Mouse (Mus musculus) embryonic facial prominence, embryonic 12.5 days (tissue): ENCODE results near the gene Cd5. TPM values are rescaled to one million over a fixed set of nuclear protein-coding genes. Genes with fewer than 3 reads are reported as not detected.

Experiments used
- ATAC-seq: fragments of 200-750 bp; cut with Nextera tagmentation; 2 replicates; pipeline ENCODE4 v1.8.0; 2017; ENCODE audit not compliant: insufficient number of reproducible peaks, insufficient read depth, low FRiP score, low TSS enrichment
- H3K27ac ChIP-seq: fragments of 300-500 bp; sonication (generic); 2 replicates; pipeline ENCODE4 v1.5.1; 2016; ENCODE audit warnings: mild to moderate bottlenecking
- H3K27me3 ChIP-seq: fragments of 300-500 bp; sonication (generic); 2 replicates; pipeline ENCODE4 v1.6.1; 2016; ENCODE audit warnings: mild to moderate bottlenecking, moderate library complexity
- H3K36me3 ChIP-seq: fragments of 300-500 bp; sonication (generic); 2 replicates; pipeline ENCODE4 v1.6.1; 2016; ENCODE audit warnings: mild to moderate bottlenecking
- H3K4me1 ChIP-seq: fragments of 300-500 bp; sonication (generic); 2 replicates; pipeline ENCODE4 v1.6.1; 2016
- H3K4me2 ChIP-seq: fragments of 300-500 bp; sonication (generic); replicated peaks from 2 replicates; pipeline ENCODE4 v1.6.1; 2016; ENCODE audit warnings: mild to moderate bottlenecking, moderate library complexity
- H3K4me3 ChIP-seq: fragments of 300-500 bp; sonication (generic); 2 replicates; pipeline ENCODE4 v1.5.1; 2016; ENCODE audit warnings: mild to moderate bottlenecking
- H3K9ac ChIP-seq: fragments of 300-500 bp; sonication (generic); 2 replicates; pipeline ENCODE4 v1.6.1; 2016; ENCODE audit warnings: mild to moderate bottlenecking, moderate library complexity
- H3K9me3 ChIP-seq: fragments of 300-500 bp; sonication (generic); 2 replicates; pipeline ENCODE4 v1.6.1; 2016; ENCODE audit warnings: mild to moderate bottlenecking, moderate library complexity
- WGBS: fragments of 180-500 bp; shearing (Covaris S2); methylation state at CpG from one replicate; pipeline ENCODE4 v1.1.7; 2016; 5-methylcytosine and 5-hydroxymethylcytosine counted together
- polyA plus RNA-seq: library from polyadenylated mRNA; unstranded; fragments of >200 nt; fragmentation: Nextera tagmentation; extraction: Ambion mirVana; gene quantifications from 2 replicates; pipeline ENCODE4 v1.2.1, GENCODE M21; 2016

Gene Cd5
- polyA plus RNA-seq, 1 experiment from 2014 or later = 0.27 TPM

DNA sequence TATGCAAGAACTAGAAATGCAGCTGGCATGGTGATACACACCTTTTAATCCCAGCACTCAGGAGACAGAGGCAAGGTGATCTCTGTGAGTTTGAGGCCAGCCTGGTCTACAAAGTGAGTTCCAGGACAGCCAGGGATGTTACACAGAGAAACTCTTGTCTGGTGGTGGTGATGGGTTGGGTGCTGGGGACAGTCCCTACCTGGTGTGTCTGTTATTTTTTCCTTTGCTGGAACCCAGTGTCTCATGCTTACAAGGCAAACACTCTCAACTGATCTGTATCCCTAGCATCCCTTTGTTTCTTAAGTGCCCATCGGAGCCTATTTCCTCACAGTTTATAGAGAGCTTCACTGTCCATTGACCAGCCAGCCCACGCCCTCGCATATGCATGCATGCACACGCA lies 1.1 kb upstream of the Cd5 start:
- no peak overlapping the region for H3K9ac ChIP-seq
- H3K4me1 ChIP-seq = peaks cover 3% of the 10 kb centered on the region; the same call in 1 of the 2 replicates
- no peak overlapping the region for H3K4me3 ChIP-seq
- H3K27me3 ChIP-seq = no peaks in the 10 kb centered on the region
- no peak for ATAC-seq
- no peaks in the 10 kb centered on the region for H3K36me3 ChIP-seq
- no peaks in the 10 kb centered on the region for H3K9me3 ChIP-seq
- no peak overlapping the region for H3K4me2 ChIP-seq
- 97% methylated on average over 4 of the region's 4 CpGs for WGBS
- H3K27ac ChIP-seq = no peak overlapping the region

DNA sequence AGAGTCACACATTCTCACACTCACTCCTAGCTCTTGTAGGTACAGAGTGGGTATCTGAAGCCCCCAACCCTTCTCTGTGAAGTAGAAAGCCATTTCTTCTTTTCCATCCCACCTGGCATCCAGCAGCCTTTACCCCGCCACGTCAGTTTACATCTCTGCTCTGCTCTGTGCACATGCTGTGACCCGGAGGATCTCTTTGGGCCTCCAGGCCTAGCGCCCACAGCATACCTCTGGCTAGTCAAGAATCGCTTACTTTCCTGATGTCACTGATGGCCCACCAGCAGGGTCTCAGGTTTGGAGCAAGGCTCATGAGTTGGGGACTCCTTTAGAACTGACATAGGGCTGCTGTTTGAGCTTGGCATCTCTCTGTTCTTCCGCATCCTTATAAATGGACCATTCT lies 764 bp downstream of the Cd5 start:
- Histone ChIP-seq H3K9me3 (no peaks in the 10 kb centered on the region), H3K4me3 (no peak overlapping the region), H3K27ac (no peak overlapping the region), H3K4me2 (no peak overlapping the region), H3K9ac (no peak overlapping the region), H3K36me3 (no peaks in the 10 kb centered on the region), H3K4me1 (peaks cover 3% of the 10 kb centered on the region; the same call in 1 of the 2 replicates), H3K27me3 (no peaks in the 10 kb centered on the region)
- 87% methylated on average over 6 of the region's 6 CpGs for WGBS
- no peak for ATAC-seq

DNA sequence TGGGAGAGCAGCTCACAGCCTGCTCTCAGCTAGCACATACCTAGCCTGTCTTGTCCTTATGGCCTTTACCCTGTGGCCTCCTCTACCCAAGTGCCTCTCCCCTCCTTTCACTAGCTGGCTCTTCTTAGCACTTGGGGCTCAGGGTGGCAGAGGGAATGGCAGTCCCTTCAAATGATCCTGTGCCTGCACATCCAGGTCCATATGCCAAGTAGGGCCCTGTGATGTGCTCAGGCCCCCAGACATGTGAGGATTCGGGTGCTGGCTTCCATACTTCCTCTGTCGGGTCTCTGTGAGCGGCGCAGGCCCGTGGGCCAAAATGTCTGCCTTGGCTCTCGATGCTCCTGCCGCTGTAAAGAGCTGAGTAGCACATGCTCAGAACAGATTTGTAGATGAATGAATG lies 2.9 kb downstream of the Cd5 start:
- no peaks in the 10 kb centered on the region for H3K36me3 ChIP-seq
- H3K9me3 ChIP-seq = no peaks in the 10 kb centered on the region
- H3K27ac ChIP-seq = no peak overlapping the region
- H3K4me2 ChIP-seq = no peak overlapping the region
- WGBS = 94% methylated on average over 7 of the region's 7 CpGs
- ATAC-seq = no peak
- H3K4me1 ChIP-seq = peaks cover 2% of the 10 kb centered on the region; the same call in 1 of the 2 replicates
- no peak overlapping the region for H3K4me3 ChIP-seq
- no peaks in the 10 kb centered on the region for H3K27me3 ChIP-seq
- no peak overlapping the region for H3K9ac ChIP-seq

DNA sequence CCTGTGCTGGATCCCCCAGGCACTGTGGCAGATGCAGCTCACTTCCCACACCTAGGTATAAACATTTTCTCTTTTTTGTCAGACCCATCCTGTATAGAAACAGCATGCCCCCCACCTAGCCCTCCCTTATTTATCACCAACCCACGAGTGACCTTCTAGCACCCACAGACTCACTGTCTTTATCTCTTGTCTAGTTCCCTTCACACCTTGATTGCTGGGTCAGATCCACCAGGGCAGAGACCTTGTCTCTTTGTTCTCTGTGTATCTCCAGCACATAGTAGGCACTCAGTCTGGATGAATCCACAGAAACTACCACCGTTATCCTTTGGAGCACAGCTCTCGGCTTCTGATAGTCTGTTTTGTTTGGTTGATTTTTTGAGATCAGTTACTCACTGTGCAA lies 3.7 kb downstream of the Cd5 start:
- no peak overlapping the region for H3K4me3 ChIP-seq
- no peaks in the 10 kb centered on the region for H3K27me3 ChIP-seq
- H3K4me1 ChIP-seq = no peaks in the 10 kb centered on the region
- H3K9ac ChIP-seq = no peak overlapping the region
- no peaks in the 10 kb centered on the region for H3K9me3 ChIP-seq
- WGBS = 90% methylated on average over 3 of the region's 3 CpGs
- ATAC-seq = no peak
- H3K27ac ChIP-seq = no peak overlapping the region
- no peak overlapping the region for H3K4me2 ChIP-seq
- H3K36me3 ChIP-seq = no peaks in the 10 kb centered on the region

DNA sequence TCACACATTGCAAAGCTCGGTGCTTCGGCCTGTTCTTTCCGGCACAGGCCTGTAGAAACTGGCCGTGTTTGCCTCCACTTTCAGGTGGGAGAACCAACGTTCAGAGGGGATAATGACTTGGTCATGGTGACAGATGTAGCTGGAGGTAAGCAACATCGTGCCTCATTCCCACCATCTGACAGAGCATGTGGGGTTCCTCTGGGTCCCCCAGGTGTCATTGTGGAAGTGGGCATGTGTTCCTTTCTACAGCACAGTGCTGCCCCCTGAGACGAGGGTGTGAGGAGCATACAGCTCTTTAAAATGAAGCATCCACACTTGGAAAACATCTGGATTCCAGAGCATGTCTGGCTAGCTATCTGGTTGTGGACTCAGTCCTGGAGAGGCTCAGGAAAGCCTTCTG lies 4.2 kb downstream of the Cd5 start:
- Histone ChIP-seq H3K9me3 (no peaks in the 10 kb centered on the region), H3K9ac (no peak overlapping the region), H3K4me1 (no peaks in the 10 kb centered on the region), H3K27me3 (no peaks in the 10 kb centered on the region), H3K4me2 (no peak overlapping the region), H3K4me3 (no peak overlapping the region), H3K36me3 (no peaks in the 10 kb centered on the region), H3K27ac (no peak overlapping the region)
- 80% methylated on average over 7 of the region's 7 CpGs for WGBS
- no peak for ATAC-seq

DNA sequence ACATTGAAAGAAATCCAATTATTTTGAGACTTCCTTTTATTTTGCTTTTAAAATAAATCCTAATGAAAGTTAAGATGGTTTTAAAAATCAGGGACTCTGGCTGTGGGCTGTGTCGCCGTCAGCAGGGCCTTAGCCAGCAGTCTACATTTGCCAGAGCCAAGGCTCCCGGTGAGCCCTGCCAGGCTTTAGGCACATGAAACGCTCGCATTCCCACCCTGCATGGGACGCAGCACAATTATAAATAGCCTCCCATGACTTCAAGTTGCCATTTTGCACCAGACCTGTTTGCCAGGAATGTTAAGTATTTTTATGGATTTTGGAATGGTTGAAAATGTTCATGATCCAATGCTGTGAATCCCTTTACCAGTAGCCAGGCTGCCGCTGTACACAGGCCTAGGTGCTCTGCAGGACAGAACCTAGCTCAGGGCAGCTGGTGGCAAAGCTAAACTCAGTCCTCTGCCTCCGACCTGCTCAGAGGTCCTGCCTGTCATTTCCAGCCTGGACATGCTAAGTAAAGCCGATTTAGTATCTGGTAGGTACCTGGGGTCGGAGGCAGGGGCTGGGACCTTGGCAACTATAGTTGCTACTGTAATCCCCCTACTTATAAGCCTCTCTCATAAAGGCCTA lies 5.2 kb downstream of the Cd5 start:
- Histone ChIP-seq H3K4me2 (no peak overlapping the region), H3K36me3 (no peaks in the 10 kb centered on the region), H3K9me3 (no peaks in the 10 kb centered on the region), H3K4me3 (no peak overlapping the region), H3K4me1 (no peaks in the 10 kb centered on the region), H3K9ac (no peak overlapping the region), H3K27me3 (no peaks in the 10 kb centered on the region), H3K27ac (no peak overlapping the region)
- 84% methylated on average over 10 of the region's 10 CpGs for WGBS
- no peak for ATAC-seq

DNA sequence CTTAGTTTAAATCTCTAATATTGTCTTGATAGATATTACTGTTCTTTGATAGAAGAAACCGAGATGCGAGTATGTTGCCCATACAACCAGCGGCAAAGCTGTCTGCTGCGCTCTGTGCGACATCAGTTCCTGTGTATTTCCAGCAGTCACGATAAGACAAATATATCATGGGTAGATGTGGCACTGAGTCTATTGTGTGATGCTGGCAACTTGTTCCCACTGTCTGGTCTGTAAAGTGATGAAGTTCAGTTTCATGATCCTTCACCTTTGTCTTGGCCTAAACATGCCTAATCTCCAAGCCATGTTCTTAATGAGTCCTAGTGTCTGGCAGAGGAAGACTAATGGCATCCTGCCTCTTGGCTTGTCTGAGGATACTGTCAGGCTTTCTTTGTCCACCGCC lies 6.1 kb downstream of the Cd5 start:
- H3K27ac ChIP-seq = no peak overlapping the region
- no peaks in the 10 kb centered on the region for H3K36me3 ChIP-seq
- 92% methylated on average over 7 of the region's 7 CpGs for WGBS
- no peaks in the 10 kb centered on the region for H3K27me3 ChIP-seq
- H3K9ac ChIP-seq = no peak overlapping the region
- H3K9me3 ChIP-seq = no peaks in the 10 kb centered on the region
- no peak overlapping the region for H3K4me3 ChIP-seq
- no peak for ATAC-seq
- H3K4me1 ChIP-seq = no peaks in the 10 kb centered on the region
- no peak overlapping the region for H3K4me2 ChIP-seq

DNA sequence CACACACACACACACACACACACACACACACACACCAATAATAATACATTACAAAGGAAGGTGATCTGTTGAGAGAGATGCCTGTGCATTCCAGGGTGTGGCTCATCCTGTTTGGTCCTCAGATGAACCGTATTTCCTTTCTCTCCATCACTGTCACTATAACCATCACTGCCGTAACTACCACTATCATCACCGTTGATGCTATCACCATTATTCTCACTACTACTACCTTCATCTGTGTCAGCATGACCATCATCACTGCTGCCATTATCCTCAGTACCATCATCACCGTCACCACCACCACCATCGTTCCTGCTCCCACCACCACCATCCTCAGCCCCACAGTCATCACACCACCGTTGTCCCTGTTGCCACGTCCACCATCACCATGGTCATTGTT lies 6.8 kb downstream of the Cd5 start:
- no peak overlapping the region for H3K4me2 ChIP-seq
- no peak for ATAC-seq
- H3K27ac ChIP-seq = no peak overlapping the region
- no peaks in the 10 kb centered on the region for H3K27me3 ChIP-seq
- no peaks in the 10 kb centered on the region for H3K9me3 ChIP-seq
- 93% methylated on average over 7 of the region's 7 CpGs for WGBS
- H3K4me3 ChIP-seq = no peak overlapping the region
- no peaks in the 10 kb centered on the region for H3K4me1 ChIP-seq
- no peaks in the 10 kb centered on the region for H3K36me3 ChIP-seq
- H3K9ac ChIP-seq = no peak overlapping the region

DNA sequence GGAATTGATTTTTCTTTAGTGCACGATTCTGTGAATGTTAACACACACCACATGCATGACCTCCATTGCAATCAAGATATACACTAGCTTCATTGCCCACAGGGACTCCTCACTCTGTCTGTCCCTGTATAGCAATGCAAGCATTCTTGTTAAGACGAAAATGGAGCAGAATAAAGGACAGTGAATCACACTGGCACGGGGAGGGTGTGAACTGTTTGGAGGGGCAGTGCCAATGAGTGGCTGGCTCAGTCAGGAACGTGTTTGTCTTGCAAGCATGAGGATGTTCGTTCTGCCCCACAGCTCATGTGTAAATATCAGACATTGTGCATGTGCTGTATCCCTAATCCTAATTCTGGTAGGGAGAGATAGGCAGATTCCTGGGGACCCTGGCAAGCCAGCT lies 8.3 kb downstream of the Cd5 start:
- 69% methylated on average over 5 of the region's 5 CpGs for WGBS
- Histone ChIP-seq H3K36me3 (no peaks in the 10 kb centered on the region), H3K27me3 (no peaks in the 10 kb centered on the region), H3K4me3 (no peak overlapping the region), H3K4me2 (no peak overlapping the region), H3K9ac (no peak overlapping the region), H3K4me1 (no peaks in the 10 kb centered on the region), H3K9me3 (no peaks in the 10 kb centered on the region), H3K27ac (no peak overlapping the region)
- no peak for ATAC-seq

DNA sequence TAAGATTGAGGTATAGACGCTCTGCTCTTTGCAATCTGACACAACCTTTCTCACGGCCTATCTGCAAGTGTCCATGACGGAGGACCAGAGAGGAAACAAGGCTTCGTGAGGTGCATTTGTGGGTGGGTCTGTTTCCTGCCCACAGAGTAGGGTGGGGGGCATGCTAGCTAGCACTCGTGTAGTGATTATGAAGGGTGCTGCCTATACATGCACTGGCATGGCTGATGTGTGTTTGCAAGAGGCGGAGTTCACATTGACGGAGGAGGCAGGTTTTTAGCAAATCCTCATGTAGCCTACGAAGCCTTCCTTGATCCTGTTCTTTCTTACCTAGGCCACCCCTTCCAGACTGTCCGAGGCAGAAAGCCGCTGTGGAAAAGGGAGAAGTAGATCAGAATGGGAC lies 8.9 kb downstream of the Cd5 start:
- ATAC-seq = peak; percentile 44; the same call in 1 of the 2 replicates
- Histone ChIP-seq H3K9me3 (no peaks in the 10 kb centered on the region), H3K27ac (no peak overlapping the region), H3K36me3 (no peaks in the 10 kb centered on the region), H3K4me2 (no peak overlapping the region), H3K27me3 (no peaks in the 10 kb centered on the region), H3K9ac (no peak overlapping the region), H3K4me1 (no peaks in the 10 kb centered on the region), H3K4me3 (no peak overlapping the region)
- 88% methylated on average over 10 of the region's 10 CpGs for WGBS

DNA sequence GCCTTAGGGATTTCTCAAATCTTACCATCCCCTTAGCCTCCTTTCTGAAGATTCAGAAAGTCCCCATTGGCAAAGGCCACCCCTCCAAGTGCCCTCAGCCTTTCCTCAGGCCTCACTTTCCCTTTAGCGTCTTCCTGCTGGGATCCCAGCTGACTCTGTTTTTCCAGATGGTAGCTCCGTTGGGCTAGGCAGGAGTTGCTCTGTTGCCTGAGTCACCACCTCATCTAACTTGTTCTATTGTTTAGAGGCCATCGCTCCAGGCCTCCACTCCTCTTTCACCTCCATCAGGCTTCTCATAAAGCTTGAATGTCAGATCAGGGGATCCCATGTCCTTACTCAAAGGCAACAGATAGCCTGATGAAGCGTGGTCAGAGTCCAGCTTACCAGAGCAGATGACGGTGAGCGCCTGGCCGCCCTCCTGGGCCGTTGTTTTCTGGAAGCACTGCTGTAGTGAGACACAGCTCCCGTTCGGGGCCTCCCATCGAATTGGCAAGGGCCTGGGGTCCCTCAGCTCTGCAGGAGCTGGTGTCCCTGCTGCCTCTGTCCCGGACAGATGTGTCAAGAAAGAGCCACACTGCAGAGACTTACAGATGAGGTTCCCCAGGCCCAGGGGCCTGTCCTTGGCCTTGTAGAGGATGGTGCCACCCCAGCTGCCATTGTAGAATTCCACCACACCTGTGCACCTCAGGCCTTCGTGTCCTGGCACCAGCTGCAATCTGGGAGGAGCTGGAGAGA lies 14.0 kb downstream of the Cd5 start:
- Histone ChIP-seq H3K27ac (no peak overlapping the region), H3K9ac (no peak overlapping the region), H3K36me3 (no peaks in the 10 kb centered on the region), H3K4me1 (peaks cover 12% of the 10 kb centered on the region), H3K4me2 (no peak overlapping the region), H3K4me3 (no peak overlapping the region), H3K27me3 (no peaks in the 10 kb centered on the region), H3K9me3 (no peaks in the 10 kb centered on the region)
- 69% methylated on average over 13 of the region's 13 CpGs for WGBS
- ATAC-seq = no peak

DNA sequence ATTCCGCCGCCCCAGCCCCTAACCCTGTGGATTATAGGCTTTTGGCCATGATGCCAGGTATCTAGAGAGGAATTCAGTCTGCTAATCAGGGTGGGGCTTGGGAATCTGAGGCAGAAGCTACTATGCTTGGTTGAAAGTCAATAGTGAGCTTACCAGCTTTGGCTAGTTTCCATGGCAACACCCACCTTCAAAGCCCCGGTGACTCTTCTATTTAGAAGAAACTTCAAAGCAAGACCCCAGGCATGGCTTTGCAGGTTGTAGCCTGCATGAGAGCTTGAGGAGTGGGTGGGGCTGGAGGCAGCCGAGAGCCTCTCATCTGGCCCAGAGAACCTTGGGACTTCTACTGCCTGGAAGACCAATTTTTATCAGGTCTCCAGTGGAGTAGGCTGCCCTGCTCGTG lies 15.2 kb downstream of the Cd5 start:
- 38% methylated on average over 5 of the region's 5 CpGs for WGBS

More for the DNA sequence above, 15.2 kb downstream of the Cd5 start:
- H3K4me1 ChIP-seq = peaks cover 12% of the 10 kb centered on the region
- ATAC-seq = no peak
- no peak overlapping the region for H3K4me2 ChIP-seq
- no peak overlapping the region for H3K27ac ChIP-seq
- no peak overlapping the region for H3K9ac ChIP-seq
- no peaks in the 10 kb centered on the region for H3K27me3 ChIP-seq
- H3K36me3 ChIP-seq = no peaks in the 10 kb centered on the region
- H3K4me3 ChIP-seq = no peak overlapping the region
- H3K9me3 ChIP-seq = no peaks in the 10 kb centered on the region
